Mouse (Mus musculus) thymus, adult 18-20 months (tissue): ENCODE measurements at regions not wholly inside any gene's neighbourhood (a gene's known extent, or its start where the extent isn't known, plus 50 kb on each side); places are given as distances from the start of the nearest gene placed in this dataset.

Experiments used
- DNase-seq, 2 experiments: peaks; one replicate each; pipeline ENCODE4 v3.0.0; 2022; ENCODE audit warnings: mixed read lengths in 2 of 2

GRCm38 (mm10) chr3:52197982-52198750 lies 70.0 kb upstream of the Foxo1 start:
- peak; percentile 47 to 65 for DNase-seq

DNA sequence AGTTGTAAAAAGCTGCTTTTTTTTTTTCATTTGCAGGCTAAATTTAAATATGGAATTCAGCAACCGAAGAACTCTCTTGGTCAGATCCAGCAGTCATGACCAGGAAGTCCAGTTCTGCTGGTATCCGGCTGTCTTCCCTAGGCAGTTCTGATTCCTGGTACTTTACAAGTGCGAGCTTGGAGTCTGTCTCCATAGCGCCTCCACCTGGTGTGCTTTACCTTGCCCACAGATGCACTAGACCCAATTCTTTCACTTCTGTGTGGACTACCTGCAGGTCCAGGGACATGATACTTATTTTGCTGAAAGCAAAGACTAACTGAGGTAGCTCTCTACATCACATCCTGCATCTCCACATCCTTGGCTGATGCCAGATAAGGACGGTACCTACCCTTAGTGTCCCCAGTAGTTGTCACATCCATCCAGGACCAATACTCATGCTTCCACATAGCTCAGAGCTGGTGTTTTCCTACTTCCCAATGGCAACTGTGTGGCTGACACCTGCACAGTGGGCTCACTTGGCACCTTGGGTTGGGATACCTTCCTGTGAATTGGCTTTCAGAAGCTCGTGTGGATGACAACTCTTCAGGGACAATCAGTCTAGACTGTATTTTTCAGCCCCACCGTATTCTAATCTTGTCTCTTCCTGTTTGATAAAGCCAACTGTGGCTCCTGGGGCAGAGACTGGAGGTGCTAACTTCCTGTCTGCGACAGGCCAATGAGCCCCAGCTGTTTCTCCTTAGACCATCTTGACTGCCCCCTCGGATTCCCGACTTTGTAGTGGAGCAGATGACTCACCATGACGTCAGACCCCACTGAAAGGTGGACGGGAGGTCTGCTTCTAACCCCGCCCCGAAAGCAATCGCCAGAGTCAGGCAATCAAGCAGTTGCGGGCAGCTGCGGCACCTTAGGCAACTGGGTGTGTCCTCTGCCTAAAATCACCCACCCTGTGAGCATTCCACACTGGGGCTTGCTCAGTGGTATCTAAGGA lies 69.1 kb upstream of the Foxo1 start:
- peak in 1 of 2 experiments; percentile 34 for DNase-seq

DNA sequence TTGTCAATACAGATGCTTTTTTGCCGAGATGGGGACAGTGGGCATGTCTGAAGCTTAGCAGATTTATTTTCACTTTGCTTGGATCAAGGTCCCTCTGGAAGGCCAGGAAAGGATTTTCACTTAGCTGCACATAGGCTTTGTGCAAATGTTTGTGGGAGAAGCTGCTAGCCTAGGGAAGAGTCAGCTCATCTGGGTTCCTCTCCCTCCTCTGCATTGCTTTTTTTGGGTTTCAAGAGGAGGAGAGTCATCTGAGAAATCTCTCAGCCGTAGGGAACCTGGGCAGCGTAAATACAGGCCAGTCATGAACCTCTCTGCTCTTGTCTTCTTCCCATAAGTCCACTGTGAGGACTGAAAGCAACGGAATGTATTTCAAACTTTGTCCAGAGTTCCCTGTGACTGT lies 68.0 kb upstream of the Foxo1 start:
- no peak for DNase-seq

- DNase-seq: no peak
These were observed 57.4 kb upstream of the Foxo1 start for GRCm38 (mm10) chr3:52210556-52211302.

DNA sequence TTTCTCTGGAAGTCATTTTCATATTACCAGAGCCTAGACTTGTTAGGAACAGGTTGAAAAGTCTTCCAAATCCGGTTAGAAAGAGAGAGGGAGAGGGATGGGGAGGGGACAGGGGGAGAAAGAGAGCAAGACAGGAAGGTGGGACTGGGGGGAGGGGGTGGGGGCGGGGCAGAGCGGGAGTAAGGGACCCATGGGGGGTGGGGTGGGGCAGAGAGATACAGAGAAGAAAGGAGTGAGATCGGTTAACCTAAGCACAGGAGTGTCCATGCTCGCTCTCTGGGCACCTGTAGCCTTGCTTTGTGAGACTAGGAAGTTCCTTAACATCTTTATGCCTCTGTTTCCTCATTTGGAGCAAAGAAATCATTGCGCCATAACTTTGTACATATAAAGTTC lies 56.8 kb upstream of the Foxo1 start:
- DNase-seq: no peak

GRCm38 (mm10) chr3:52214114-52214513 lies 54.0 kb upstream of the Foxo1 start:
- no peak for DNase-seq

GRCm38 (mm10) chr3:52215083-52215482 lies 53.1 kb upstream of the Foxo1 start:
- no peak for DNase-seq
